Mouse (Mus musculus) forebrain, postnatal 0 days (tissue): ENCODE measurements at regions not wholly inside any gene's neighbourhood (a gene's known extent, or its start where the extent isn't known, plus 50 kb on each side); places are given as distances from the start of the nearest gene placed in this dataset.

Source experiments
- ATAC-seq: fragments of 200-750 bp; cut with Nextera tagmentation; 2 replicates; pipeline ENCODE4 v1.8.0; 2017; ENCODE audit warnings: mild to moderate bottlenecking, moderate library complexity
- DNase-seq: peaks from one replicate; pipeline ENCODE4 v3.0.0-alpha.2; 2015
- H3K27ac ChIP-seq: fragments of 300-500 bp; sonication (generic); 2 replicates; pipeline ENCODE4 v1.5.1; 2014; ENCODE audit warnings: low read depth, mild to moderate bottlenecking, antibody characterized with exemption, low read length, moderate library complexity, mixed read lengths
- H3K27me3 ChIP-seq: fragments of 300-500 bp; sonication (generic); 2 replicates; pipeline ENCODE4 v1.6.1; 2014; ENCODE audit warnings: mild to moderate bottlenecking, low read length, mixed read lengths; ENCODE audit not compliant: insufficient read depth
- H3K36me3 ChIP-seq: fragments of 300-500 bp; sonication (generic); 2 replicates; pipeline ENCODE4 v1.6.1; 2014; ENCODE audit warnings: mild to moderate bottlenecking, moderate library complexity; ENCODE audit not compliant: insufficient read depth
- H3K4me1 ChIP-seq: fragments of 300-500 bp; sonication (generic); 2 replicates; pipeline ENCODE4 v1.6.1; 2014; ENCODE audit warnings: antibody characterized with exemption; ENCODE audit not compliant: insufficient read depth
- H3K4me2 ChIP-seq: fragments of 300-500 bp; sonication (generic); 2 replicates; pipeline ENCODE4 v1.6.1; 2014; ENCODE audit warnings: low read depth, mild to moderate bottlenecking, moderate library complexity
- H3K4me3 ChIP-seq: fragments of 300-500 bp; sonication (generic); 2 replicates; pipeline ENCODE4 v1.5.1; 2014; ENCODE audit warnings: low read depth, low read length, mixed read lengths
- H3K9ac ChIP-seq: fragments of 300-500 bp; sonication (generic); 2 replicates; pipeline ENCODE4 v1.6.1; 2014; ENCODE audit warnings: mild to moderate bottlenecking
- H3K9me3 ChIP-seq: fragments of 300-500 bp; sonication (generic); 2 replicates; pipeline ENCODE4 v1.6.1; 2016; ENCODE audit warnings: low read length
- CTCF ChIP-seq: sonication (generic); IDR thresholded peaks from 2 replicates; pipeline ENCODE4 v1.5.1; 2016; ENCODE audit warnings: antibody characterized with exemption, control low read depth, low read depth
- WGBS: fragments of 180-500 bp; shearing (Covaris S2); extraction: QIAGEN DNeasy Blood & Tissue Kit; methylation state at CpG from one replicate; pipeline ENCODE4 v1.1.7; 2014; 5-methylcytosine and 5-hydroxymethylcytosine counted together

- TF ChIP-seq CTCF: no peak
- H3K4me1 ChIP-seq: no peaks in the 10 kb centered on the region
Measured at GRCm38 (mm10) chr17:9308507-9308906, 113.4 kb upstream of the Gm17728 start.

GRCm38 (mm10) chr17:9322772-9323171 lies 99.1 kb upstream of the Gm17728 start:
- H3K4me2 ChIP-seq: no peak overlapping the region
- H3K4me3 ChIP-seq: no peak overlapping the region
- TF ChIP-seq CTCF: no peak
- no peaks in the 10 kb centered on the region for H3K36me3 ChIP-seq
- ATAC-seq (no peak), DNase-seq (no peak)
- H3K27me3 ChIP-seq: no peaks in the 10 kb centered on the region
- H3K9ac ChIP-seq: no peak overlapping the region
- no peaks in the 10 kb centered on the region for H3K4me1 ChIP-seq
- no peak overlapping the region for H3K27ac ChIP-seq
- WGBS: 38% methylated on average over 6 of the region's 6 CpGs
- no peaks in the 10 kb centered on the region for H3K9me3 ChIP-seq

More at GRCm38 (mm10) chr17:9308507-9308906, 113.4 kb upstream of the Gm17728 start:
- WGBS: 45% methylated on average over 2 of the region's 2 CpGs
- H3K4me3 ChIP-seq: no peak overlapping the region
- H3K9me3 ChIP-seq: no peaks in the 10 kb centered on the region
- DNase-seq: no peak
- no peaks in the 10 kb centered on the region for H3K27me3 ChIP-seq
- no peak overlapping the region for H3K9ac ChIP-seq
- no peak overlapping the region for H3K27ac ChIP-seq
- ATAC-seq: no peak
- H3K4me2 ChIP-seq: no peak overlapping the region
- no peaks in the 10 kb centered on the region for H3K36me3 ChIP-seq

- ATAC-seq (peak; percentile 61), DNase-seq (peak; percentile 34)
- no peak for TF ChIP-seq CTCF
- H3K9ac ChIP-seq: no peak overlapping the region
- no peaks in the 10 kb centered on the region for H3K4me1 ChIP-seq
- WGBS: 40% methylated on average over 4 of the region's 4 CpGs
- no peak overlapping the region for H3K4me2 ChIP-seq
- H3K9me3 ChIP-seq: no peaks in the 10 kb centered on the region
- no peak overlapping the region for H3K4me3 ChIP-seq
- H3K27me3 ChIP-seq: no peaks in the 10 kb centered on the region
- H3K36me3 ChIP-seq: no peaks in the 10 kb centered on the region
- no peak overlapping the region for H3K27ac ChIP-seq
Measured at GRCm38 (mm10) chr17:9328886-9329455, 92.9 kb upstream of the Gm17728 start.

GRCm38 (mm10) chr17:9357572-9358159 lies 64.2 kb upstream of the Gm17728 start:
- H3K27ac ChIP-seq: no peak overlapping the region
- H3K27me3 ChIP-seq: no peaks in the 10 kb centered on the region
- TF ChIP-seq CTCF: no peak
- ATAC-seq: no peak
- no peak overlapping the region for H3K4me2 ChIP-seq
- H3K9ac ChIP-seq: no peak overlapping the region
- 68% methylated on average over 5 of the region's 5 CpGs for WGBS
- peak; percentile 4 for DNase-seq
- no peak overlapping the region for H3K4me3 ChIP-seq
- H3K9me3 ChIP-seq: no peaks in the 10 kb centered on the region
- no peaks in the 10 kb centered on the region for H3K36me3 ChIP-seq
- H3K4me1 ChIP-seq: no peaks in the 10 kb centered on the region
